Mouse (Mus musculus) monocyte, adult 59 days (primary cell): Measurements from ENCODE around the gene Ntsr1. TPM values are rescaled to one million over a fixed set of nuclear protein-coding genes. Genes with fewer than 3 reads are reported as not detected.

Experiments
- total RNA-seq, 2 experiments: library from RNA; stranded (reverse); gene quantifications; one replicate each; pipeline ENCODE4 v1.2.4; 2023

The Ntsr1 gene
- not detected for total RNA-seq

DNA sequence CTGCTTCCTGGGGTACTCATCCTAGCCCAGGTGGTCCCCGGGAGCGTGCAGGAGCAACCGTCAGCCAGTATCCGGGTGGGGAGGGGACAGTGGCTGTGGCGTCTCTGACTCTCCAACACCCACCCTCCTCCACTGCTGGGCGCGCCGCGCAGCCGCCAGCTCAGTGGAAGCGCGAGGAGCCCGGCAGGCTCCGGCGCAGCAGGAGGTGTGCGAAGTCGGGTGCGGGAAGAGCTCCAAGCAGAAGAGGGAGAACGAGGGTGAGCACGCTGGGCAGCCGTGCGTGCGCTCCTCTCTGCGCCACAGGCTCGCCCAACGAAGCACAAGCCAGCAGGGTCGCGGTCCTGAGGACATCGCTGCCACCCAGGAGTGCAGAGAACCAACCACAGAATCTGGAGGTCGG, at the start of gene Ntsr1:
Ntsr1 (plus strand) TSS at position 236 of the 400 bp plus-strand sequence.

DNA sequence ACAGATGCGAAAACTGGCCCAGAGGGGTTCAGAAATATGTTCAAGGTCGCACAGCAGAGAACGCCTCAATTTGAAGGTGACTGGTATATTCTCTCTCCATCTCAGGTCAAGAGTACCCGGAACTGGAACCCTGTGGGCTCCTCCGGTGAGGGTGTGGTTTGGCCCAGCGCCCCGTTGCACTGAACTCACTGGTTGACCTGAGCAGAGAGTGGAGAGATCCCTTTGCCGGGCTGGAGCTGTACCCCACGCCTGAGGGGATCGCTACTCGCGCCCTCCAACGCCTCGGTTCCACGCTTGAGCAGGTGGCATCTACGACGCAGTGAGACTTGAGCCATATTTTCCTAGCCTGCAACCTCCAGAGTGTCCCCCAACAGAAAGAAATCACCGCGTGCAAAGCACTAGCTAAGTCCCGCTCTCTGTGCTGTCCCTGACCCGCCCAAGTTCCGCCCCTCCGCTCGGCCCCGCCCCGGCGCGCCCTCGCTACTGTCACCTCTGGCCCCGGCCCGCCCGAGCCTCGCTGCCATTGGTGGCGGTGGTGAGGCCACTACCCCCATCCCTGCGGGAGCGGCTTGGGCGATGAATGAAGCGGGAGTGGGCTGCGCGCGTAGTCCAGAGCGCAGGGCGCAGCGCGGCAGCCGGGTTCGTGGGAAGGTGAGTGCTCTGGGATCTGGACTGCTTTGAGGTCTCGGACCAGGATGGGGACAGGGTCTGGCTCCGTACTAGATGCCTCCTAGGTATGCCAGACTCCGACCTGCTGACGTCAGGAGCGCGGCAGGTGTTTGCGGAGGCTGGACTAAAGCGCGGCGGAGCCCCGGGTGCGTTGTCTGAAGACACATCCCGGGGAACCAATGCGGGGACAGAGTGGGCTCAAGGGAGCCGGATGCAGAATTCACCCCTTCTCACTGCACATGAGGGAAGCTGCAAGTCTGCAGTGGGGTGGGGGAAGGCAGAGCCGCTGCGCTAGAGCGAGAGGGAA, 43.8 kb upstream of the Ntsr1 start, which contains the start of gene Slco4a1:
Slco4a1 (plus strand) TSS at position 523 of the 976 bp plus-strand sequence.

DNA sequence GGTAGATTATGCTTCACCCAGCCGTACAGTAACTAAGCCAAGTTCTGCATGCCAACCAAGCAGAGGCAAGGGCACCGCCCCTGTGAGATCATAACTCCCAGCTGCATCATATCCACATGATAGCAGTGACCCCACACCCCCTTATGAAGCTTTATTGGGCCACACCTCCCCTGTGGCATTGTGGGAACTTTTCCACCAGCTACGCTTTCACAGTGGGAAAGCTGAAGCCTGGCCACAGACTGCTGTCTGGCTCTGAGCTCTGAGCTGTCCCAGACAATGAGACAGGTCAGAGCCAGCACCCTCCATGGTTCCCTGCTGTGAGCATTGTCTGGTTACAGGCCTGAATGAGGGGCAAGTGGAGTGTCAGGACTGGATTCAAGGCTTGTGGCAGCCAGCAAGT, 81.2 kb downstream of the Ntsr1 start, which contains the start of gene Mrgbp:
Mrgbp (plus strand) TSS at position 303 of the 400 bp plus-strand sequence.

DNA sequence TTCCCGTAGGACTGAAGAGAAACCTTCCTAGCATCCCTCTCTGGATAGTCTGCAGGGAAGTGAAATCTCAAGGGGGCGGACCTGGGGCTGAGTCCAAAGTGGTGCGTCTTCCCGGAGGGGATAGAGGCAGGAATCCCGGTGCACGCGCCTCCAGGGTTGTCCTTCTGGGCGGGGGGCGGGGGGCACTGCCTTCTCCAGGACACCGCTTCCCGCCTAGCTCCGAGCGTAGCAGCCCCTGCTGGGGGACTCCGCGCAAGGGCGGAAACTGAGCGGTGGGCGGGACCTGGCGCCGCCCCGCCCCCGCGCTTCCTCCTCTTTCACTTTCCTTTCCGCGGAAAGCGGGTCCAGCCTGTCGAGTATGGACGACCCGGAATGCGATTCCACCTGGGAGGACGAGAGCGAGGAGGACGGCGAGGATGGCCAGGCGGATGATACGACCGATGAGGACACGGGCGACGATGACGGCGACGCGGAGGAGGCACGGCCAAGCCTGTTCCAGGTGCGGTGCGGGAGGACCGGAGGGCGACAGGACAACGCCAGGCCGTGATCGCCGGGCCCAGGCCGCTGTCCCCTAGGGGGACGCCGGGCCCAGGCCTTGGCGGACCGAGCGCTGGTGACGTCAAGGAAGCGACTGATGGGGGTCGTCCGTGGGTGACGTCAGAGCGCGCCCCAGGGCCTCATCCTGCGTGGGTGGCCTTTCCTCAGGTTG, 89.5 kb downstream of the Ntsr1 start, which contains the start of gene Ogfr:
Ogfr (plus strand) TSS at position 123 of the 709 bp plus-strand sequence.

Other genes starting within 250 kb of the Ntsr1 start
- gene Rps21, start 242.6 kb upstream of the Ntsr1 start, total RNA-seq, result 1,000 to 10,000 TPM in 1 of 2 experiments, 100 to 1,000 TPM in 1; 824 to 1,285 TPM
- 10 to 100 TPM; 17.4 to 19.3 TPM for gene Cables2, start 226.5 kb upstream of the Ntsr1 start, total RNA-seq
- gene Rbbp8nl, start 210.1 kb upstream of the Ntsr1 start, total RNA-seq, result not detected
- gene Gata5, start 165.3 kb upstream of the Ntsr1 start, total RNA-seq, result not detected
- gene Slco4a1, start 43.7 kb upstream of the Ntsr1 start, total RNA-seq, result 1 to 10 TPM in 1 of 2 experiments, under 1 TPM in 1; 0.85 to 1.3 TPM
- gene Mrgbp, start 81.3 kb downstream of the Ntsr1 start, total RNA-seq, result 10 to 100 TPM; 21.2 to 23.0 TPM
- gene Ogfr, start 89.3 kb downstream of the Ntsr1 start, total RNA-seq, result 10 to 100 TPM; 91.3 to 91.4 TPM
- 1 to 10 TPM; 2.8 to 2.9 TPM for gene Col9a3, start 97.8 kb downstream of the Ntsr1 start, total RNA-seq
- gene Tcfl5, start 142.7 kb downstream of the Ntsr1 start, total RNA-seq, result under 1 TPM in 1 of 2 experiments, not detected in 1; 0.27 TPM
- 10 to 100 TPM; 56.2 to 63.5 TPM for gene Dido1, start 210.0 kb downstream of the Ntsr1 start, total RNA-seq
- 10 to 100 TPM; 41.9 to 43.5 TPM for gene Gid8, start 210.1 kb downstream of the Ntsr1 start, total RNA-seq
- 1 to 10 TPM; 7.6 to 8.0 TPM for gene Slc17a9, start 225.3 kb downstream of the Ntsr1 start, total RNA-seq